Mouse (Mus musculus): ENCODE results near the gene Slc7a14.

DNA sequence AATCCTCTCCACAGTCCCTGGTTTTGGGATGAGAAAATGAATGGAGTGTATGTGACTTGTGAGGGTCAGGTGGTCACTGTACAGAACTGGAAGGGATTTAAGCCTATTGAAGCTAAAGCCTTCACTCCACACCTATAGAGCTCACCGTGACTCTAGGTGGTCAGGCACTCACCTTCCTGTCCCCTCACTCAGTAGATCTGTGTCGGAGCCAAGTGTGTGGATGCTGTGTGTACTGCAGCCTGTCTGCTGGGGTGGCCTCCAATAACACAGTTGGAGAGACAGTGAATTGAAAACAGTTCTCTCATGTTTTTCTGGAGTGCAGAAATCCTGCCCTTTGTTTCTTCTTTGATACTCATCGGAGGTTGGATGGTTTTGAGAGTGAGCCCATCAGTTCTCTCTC lies 144.4 kb downstream of the Slc7a14 start:
- no peak for TF ChIP-seq CTCF (IDR thresholded peaks at IDR 0.05; ENCODE audit: control insufficient read depth, insufficient read depth, low read length)
- no peak for TF ChIP-seq POLR2A (IDR thresholded peaks at IDR 0.05; ENCODE audit: borderline replicate concordance, control insufficient read depth, low read depth, low read length)
